Mouse (Mus musculus) thymus, adult 2 months (tissue): ENCODE results near the gene Theg. TPM values are rescaled to one million over a fixed set of nuclear protein-coding genes. Genes with fewer than 3 reads are reported as not detected.
A peak's percentile ranks its signal among the peaks of the same experiment; 100 is the strongest.

Experiments used
- DNase-seq: peaks from one replicate; pipeline ENCODE4 v3.0.0; 2021
- H3K27ac ChIP-seq: fragments of 200-500 bp; 2 replicates; pipeline ENCODE4 v1.5.1; 2012; ENCODE audit warnings: low read length, control low read depth; ENCODE audit not compliant: control insufficient read depth, insufficient read depth
- H3K27me3 ChIP-seq: fragments of 200-500 bp; 2 replicates; pipeline ENCODE4 v1.6.1; 2012; ENCODE audit warnings: mild to moderate bottlenecking, low read length, moderate library complexity, mixed read lengths; ENCODE audit not compliant: control insufficient read depth, insufficient read depth
- H3K36me3 ChIP-seq: fragments of 200-500 bp; 2 replicates; pipeline ENCODE4 v1.6.1; 2012; ENCODE audit warnings: mild to moderate bottlenecking, low read length, moderate library complexity; ENCODE audit not compliant: control insufficient read depth, insufficient read depth
- H3K4me1 ChIP-seq: fragments of 200-500 bp; replicated peaks from 2 replicates; pipeline ENCODE4 v1.6.1; 2012; ENCODE audit warnings: low read length; ENCODE audit not compliant: control insufficient read depth, insufficient read depth
- H3K4me3 ChIP-seq: fragments of 200-500 bp; 2 replicates; pipeline ENCODE4 v1.5.1; 2012; ENCODE audit warnings: mild to moderate bottlenecking, low read length, control low read depth, moderate library complexity; ENCODE audit not compliant: control insufficient read depth, insufficient read depth
- CTCF ChIP-seq: fragments of 200-500 bp; IDR thresholded peaks from 2 replicates; pipeline ENCODE4 v1.5.1; 2012; ENCODE audit warnings: mild to moderate bottlenecking, control low read depth, low read length, moderate library complexity, borderline replicate concordance; ENCODE audit not compliant: control insufficient read depth, poor library complexity, insufficient read depth; ENCODE audit errors: extremely low read depth
- POLR2A ChIP-seq: fragments of 200-500 bp; IDR thresholded peaks from 2 replicates; pipeline ENCODE4 v1.6.1; 2012; ENCODE audit warnings: mild to moderate bottlenecking, low read length, control low read depth, moderate library complexity; ENCODE audit not compliant: control insufficient read depth, poor library complexity, insufficient read depth; ENCODE audit errors: extremely low read depth
- WGBS: fragments of 180-500 bp; shearing (Covaris S2); methylation state at CpG from one replicate; pipeline ENCODE4 v1.1.7; 2018; 5-methylcytosine and 5-hydroxymethylcytosine counted together
- polyA plus RNA-seq: library from polyadenylated mRNA; depleted of rRNA; stranded (reverse); fragments of >200 nt; gene quantifications from 2 replicates; pipeline ENCODE4 v1.2.3, GENCODE M21; 2012

Gene Theg
- polyA plus RNA-seq, 1 experiment: not detected

DNA sequence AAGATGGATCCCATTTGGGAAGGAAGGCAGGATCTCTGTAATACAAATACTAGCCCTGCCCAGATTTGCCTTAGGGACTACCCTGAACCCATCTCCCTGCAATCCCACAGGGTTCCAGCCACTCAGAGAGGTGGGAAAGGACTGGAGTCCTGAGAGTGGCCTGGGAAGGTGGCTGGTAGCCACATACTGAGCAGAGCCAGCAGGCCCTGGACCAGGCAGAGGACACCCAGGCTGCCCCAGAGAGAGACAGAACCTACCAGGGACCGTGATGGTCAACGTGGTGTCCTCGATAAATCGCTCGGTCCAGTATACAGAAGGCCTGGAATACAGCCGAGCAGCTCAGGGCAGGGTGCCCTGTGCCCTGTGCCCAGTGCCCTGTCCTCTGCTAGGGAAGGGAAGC is 2.0 kb downstream of the Theg start:
- Histone ChIP-seq H3K36me3 (no peaks in the 10 kb centered on the region), H3K27me3 (no peaks in the 10 kb centered on the region), H3K4me3 (no peak overlapping the region), H3K4me1 (no peaks in the 10 kb centered on the region), H3K27ac (no peak overlapping the region)
- WGBS: 92% methylated on average over 6 of the region's 6 CpGs
- no peak for DNase-seq
- no peak for TF ChIP-seq CTCF
- TF ChIP-seq POLR2A: no peak

DNA sequence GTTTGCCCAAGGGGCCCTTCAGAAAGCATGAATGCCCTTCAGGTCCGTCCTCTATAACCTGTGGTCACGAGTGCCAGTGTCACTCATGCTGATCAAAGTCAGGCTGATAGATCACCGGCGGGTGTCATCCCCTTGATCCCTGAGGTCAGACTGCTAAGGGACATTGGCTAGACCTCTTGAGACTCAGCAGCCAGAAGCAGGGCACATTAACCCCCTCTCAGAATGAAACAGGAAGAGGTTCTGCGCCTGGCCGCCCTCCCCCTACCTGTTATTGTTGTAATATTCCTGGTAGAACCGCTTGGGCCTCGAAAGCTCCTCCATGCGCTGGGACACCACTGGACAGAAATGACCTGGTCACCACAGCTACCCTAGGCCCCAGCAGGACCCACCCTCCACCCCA is 2.7 kb downstream of the Theg start:
- H3K27me3 ChIP-seq: no peaks in the 10 kb centered on the region
- 75% methylated on average over 9 of the region's 9 CpGs for WGBS

DNA sequence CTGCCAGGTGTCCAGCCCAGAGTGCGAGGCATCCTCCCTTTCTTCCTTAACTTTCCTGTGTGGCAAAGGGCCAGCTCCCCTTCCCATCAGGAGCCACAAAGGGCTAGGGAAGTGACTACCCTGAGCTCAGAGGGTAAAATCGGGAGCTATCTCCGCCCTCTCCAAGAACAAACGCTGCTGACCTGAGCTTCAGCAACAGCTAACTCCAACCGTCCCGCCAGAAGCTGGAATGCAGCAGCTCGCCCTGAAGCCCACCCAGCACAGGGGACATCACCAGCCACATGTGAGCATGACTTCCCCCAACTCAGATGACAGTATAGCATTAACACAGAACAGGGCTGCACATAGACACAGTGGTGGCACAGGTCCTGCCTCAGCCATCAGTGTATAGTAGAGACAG is 3.1 kb downstream of the Theg start:
- 80% methylated on average over 7 of the region's 7 CpGs for whole genome bisulfite sequencing
- no peaks in the 10 kb centered on the region for H3K27me3 ChIP-seq
- H3K36me3 ChIP-seq: no peaks in the 10 kb centered on the region
- H3K4me1 ChIP-seq: no peaks in the 10 kb centered on the region
- TF ChIP-seq POLR2A (no peak), CTCF (no peak)
- no peak overlapping the region for H3K4me3 ChIP-seq
- no peak for DNase-seq
- H3K27ac ChIP-seq: no peak overlapping the region

More for the DNA sequence above, 2.7 kb downstream of the Theg start:
- no peak overlapping the region for H3K4me3 ChIP-seq
- DNase-seq: no peak
- H3K36me3 ChIP-seq: no peaks in the 10 kb centered on the region
- no peak for TF ChIP-seq POLR2A
- TF ChIP-seq CTCF: no peak
- H3K4me1 ChIP-seq: no peaks in the 10 kb centered on the region
- H3K27ac ChIP-seq: no peak overlapping the region

DNA sequence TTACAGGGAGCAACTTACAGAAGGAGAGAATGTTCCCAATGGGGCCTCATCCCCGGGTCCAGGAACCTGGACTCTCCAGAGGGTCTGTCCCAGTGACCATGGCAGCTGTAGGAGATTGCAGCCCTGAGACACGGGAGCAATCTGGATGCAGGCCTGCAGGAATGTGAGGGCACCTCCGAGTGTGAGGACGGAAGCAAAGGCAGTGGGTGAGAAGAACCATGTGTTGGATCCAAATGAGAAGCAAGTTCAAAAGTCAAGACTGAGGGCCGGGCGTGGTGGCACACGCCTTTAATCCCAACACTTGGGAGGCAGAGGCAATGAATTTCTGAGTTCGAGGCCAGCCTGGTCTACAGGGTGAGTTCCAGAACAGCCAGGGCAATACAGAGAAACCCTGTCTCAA is 5.6 kb downstream of the Theg start:
- 95% methylated on average over 8 of the region's 8 CpGs for WGBS
- TF ChIP-seq CTCF (no peak), POLR2A (no peak)
- H3K27ac ChIP-seq: no peak overlapping the region
- DNase-seq: no peak
- no peaks in the 10 kb centered on the region for H3K36me3 ChIP-seq
- no peaks in the 10 kb centered on the region for H3K27me3 ChIP-seq
- no peak overlapping the region for H3K4me3 ChIP-seq
- no peaks in the 10 kb centered on the region for H3K4me1 ChIP-seq

DNA sequence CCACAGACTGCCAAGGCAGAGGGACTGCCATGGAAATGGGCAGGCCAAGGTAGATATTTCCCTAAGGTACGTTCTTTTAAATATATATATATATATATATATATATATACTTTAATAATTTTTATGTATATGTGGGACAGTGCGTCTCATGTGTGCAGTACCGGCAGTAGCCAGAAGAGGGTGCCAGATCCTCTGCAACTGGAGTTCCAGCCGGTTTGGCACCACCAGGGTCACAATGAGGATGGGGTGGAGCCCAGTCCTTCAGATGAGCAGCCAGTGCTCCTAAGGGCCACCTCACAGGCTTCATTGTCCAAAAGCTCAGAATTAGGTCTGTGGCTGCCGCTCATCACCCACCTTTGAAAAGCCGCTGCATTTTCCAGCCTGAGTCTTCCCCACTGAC is 6.3 kb downstream of the Theg start:
- no peaks in the 10 kb centered on the region for H3K36me3 ChIP-seq
- TF ChIP-seq CTCF: peak; percentile 60; the same call in 1 of the 2 replicates
- TF ChIP-seq POLR2A: no peak
- no peaks in the 10 kb centered on the region for H3K27me3 ChIP-seq
- no peak overlapping the region for H3K4me3 ChIP-seq
- DNase-seq: peak; percentile 51
- H3K4me1 ChIP-seq: no peaks in the 10 kb centered on the region
- no peak overlapping the region for H3K27ac ChIP-seq
- WGBS: 62% methylated on average over 6 of the region's 6 CpGs

DNA sequence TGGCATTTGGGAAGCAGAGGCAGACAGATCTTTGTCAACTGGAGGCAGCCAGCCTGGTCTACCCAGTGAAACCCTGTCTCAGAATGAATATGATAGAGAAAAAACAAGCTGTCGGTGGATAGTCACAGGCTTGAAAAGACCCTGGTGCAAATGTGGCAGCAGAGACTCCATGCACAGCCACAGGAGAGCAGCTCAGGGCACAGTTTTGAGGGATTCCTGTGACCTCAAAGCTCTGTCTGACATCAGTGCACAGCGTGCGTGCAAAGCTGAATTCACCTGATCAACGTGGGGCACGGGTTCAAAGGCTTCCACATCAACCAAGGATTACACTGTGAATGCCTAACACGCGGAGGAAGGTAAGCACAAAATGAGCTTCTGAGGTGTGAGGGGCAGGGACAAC is 6.8 kb downstream of the Theg start:
- Histone ChIP-seq H3K27ac (no peak overlapping the region), H3K4me1 (no peaks in the 10 kb centered on the region), H3K27me3 (no peaks in the 10 kb centered on the region), H3K36me3 (no peaks in the 10 kb centered on the region), H3K4me3 (no peak overlapping the region)
- WGBS: 84% methylated on average over 7 of the region's 7 CpGs
- TF ChIP-seq POLR2A: no peak
- no peak for TF ChIP-seq CTCF
- DNase-seq: no peak

DNA sequence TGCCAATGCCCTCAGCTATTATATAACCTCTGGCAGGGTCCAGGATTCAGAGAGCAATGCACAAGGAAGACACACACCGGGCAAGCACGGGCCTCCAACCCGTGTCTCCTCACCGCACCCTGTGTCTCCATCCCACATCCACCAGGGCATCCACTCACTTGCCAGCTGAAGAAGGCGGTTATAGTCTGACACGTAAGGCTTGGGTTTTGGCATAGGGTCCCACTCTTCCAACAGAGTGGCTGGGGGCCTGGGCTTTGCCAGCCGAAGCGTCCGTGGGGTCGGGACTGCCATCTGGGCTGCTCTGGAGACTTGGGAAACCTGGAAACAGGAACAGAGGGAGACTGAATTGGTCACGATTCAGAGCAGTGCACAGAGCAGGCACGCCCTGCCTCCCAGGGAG is 7.3 kb downstream of the Theg start:
- Histone ChIP-seq H3K27ac (no peak overlapping the region), H3K27me3 (no peaks in the 10 kb centered on the region), H3K4me3 (no peak overlapping the region), H3K36me3 (no peaks in the 10 kb centered on the region), H3K4me1 (no peaks in the 10 kb centered on the region)
- no peak for DNase-seq
- TF ChIP-seq CTCF (no peak), POLR2A (no peak)
- 81% methylated on average over 12 of the region's 12 CpGs for WGBS
